Mouse (Mus musculus) ES-E14 (cell line): ENCODE data around the gene Gga1. TPM values are rescaled to one million over a fixed set of nuclear protein-coding genes. Genes with fewer than 3 reads are reported as not detected.

ENCODE experiments used
- DNase-seq: peaks from one replicate; pipeline ENCODE4 v3.0.0-alpha.2; 2013; ENCODE audit warnings: low read depth, low spot score
- H3K27ac ChIP-seq: 2 replicates; pipeline ENCODE4 v1.5.1; 2012; ENCODE audit warnings: low read depth, mild to moderate bottlenecking, low read length, moderate library complexity, mixed read lengths; ENCODE audit not compliant: poor library complexity, insufficient read depth, severe bottlenecking
- H3K36me3 ChIP-seq: 2 replicates; pipeline ENCODE4 v1.6.1; 2012; ENCODE audit warnings: mild to moderate bottlenecking, low read length, moderate library complexity, mixed read lengths; ENCODE audit not compliant: control insufficient read depth, poor library complexity, insufficient read depth, severe bottlenecking
- H3K4me1 ChIP-seq, 2 experiments: fragments of 150-350 bp in 1 of 2; sonication (generic) in 1 of 2; 2 replicates each; pipeline ENCODE4 v1.6.1; 2012; ENCODE audit warnings: low read length in 2 of 2, mild to moderate bottlenecking in 1 of 2, mixed read lengths in 1 of 2; ENCODE audit not compliant: control insufficient read depth in 2 of 2, insufficient read depth in 2 of 2, poor library complexity in 1 of 2
- H3K4me3 ChIP-seq, 2 experiments: fragments of 150-350 bp in 1 of 2; sonication (generic) in 1 of 2; 2 replicates each; pipeline ENCODE4 v1.5.1; 2012; ENCODE audit warnings: low read length in 2 of 2, low read depth in 1 of 2, mild to moderate bottlenecking in 1 of 2, mixed read lengths in 1 of 2; ENCODE audit not compliant: insufficient read depth in 1 of 2, poor library complexity in 1 of 2, severe bottlenecking in 1 of 2
- H3K9ac ChIP-seq: 2 replicates; pipeline ENCODE4 v1.6.1; 2012; ENCODE audit warnings: low read depth, mild to moderate bottlenecking, low read length, mixed read lengths; ENCODE audit not compliant: poor library complexity, insufficient read depth, severe bottlenecking
- H3K9me3 ChIP-seq: fragments of 150-350 bp; sonication (generic); 2 replicates; pipeline ENCODE4 v1.6.1; 2012; ENCODE audit warnings: low read depth, mild to moderate bottlenecking, low read length; ENCODE audit not compliant: control insufficient read depth, insufficient read depth
- CHD2 ChIP-seq: IDR thresholded peaks from 2 replicates; pipeline ENCODE4 v1.6.1; 2014; ENCODE audit warnings: mild to moderate bottlenecking, low read depth, low read length, inconsistent platforms
- HCFC1 ChIP-seq: IDR thresholded peaks from 2 replicates; pipeline ENCODE4 v1.6.1; 2012; ENCODE audit warnings: low read length, inconsistent platforms, borderline replicate concordance; ENCODE audit not compliant: insufficient read depth
- MAFK ChIP-seq: IDR thresholded peaks from 2 replicates; pipeline ENCODE4 v1.6.1; 2014; ENCODE audit warnings: mild to moderate bottlenecking, low read depth, low read length, inconsistent platforms; ENCODE audit not compliant: insufficient read depth
- ZC3H11A ChIP-seq: IDR thresholded peaks from 2 replicates; pipeline ENCODE4 v1.6.1; 2012; ENCODE audit warnings: low read depth, mild to moderate bottlenecking, inconsistent platforms, low read length, borderline replicate concordance
- ZNF384 ChIP-seq: IDR thresholded peaks from 2 replicates; pipeline ENCODE4 v1.6.1; 2012; ENCODE audit warnings: low read depth, low read length, inconsistent platforms
- in situ Hi-C, 2 experiments: fragments of 600-800 bp; cut with MboI; formaldehyde crosslinking; loops; one replicate each; pipeline ENCODE4 v1.15.1; 2025; ENCODE audit warnings: low sequenced_read_pairs in 2 of 2, inconsistent platforms in 1 of 2; ENCODE audit not compliant: unreplicated experiment in 2 of 2
- total RNA-seq: library from RNA; depleted of rRNA; stranded (reverse); fragments of 300-350 nt; gene quantifications from 2 replicates; pipeline ENCODE4 v1.2.3, GENCODE M21; 2012

The Gga1 gene
- total RNA-seq, 1 experiment, result 18.4 TPM

GRCm38 (mm10) chr15:78900585-78901421, 23.8 kb downstream of the Gga1 start:
- H3K4me3 ChIP-seq, result peak overlapping the region; percentile 81 to 82
- no peak for TF ChIP-seq MAFK
- TF ChIP-seq ZNF384, result no peak
- TF ChIP-seq ZC3H11A, result no peak
- no peak for TF ChIP-seq CHD2
- no peak for TF ChIP-seq HCFC1
- H3K36me3 ChIP-seq, result peaks cover 16% of the 10 kb centered on the region
- H3K9ac ChIP-seq, result peak overlapping the region; percentile 6; the same call in 1 of the 2 replicates
- in situ Hi-C loops, result no loop called here
- H3K27ac ChIP-seq, result no peak overlapping the region
- H3K4me1 ChIP-seq, result peaks cover 10 to 32% of the 10 kb centered on the region in 2 experiments; a peak in 3 of 4 replicates
- H3K9me3 ChIP-seq, result no peaks in the 10 kb centered on the region
- no peak for DNase-seq

GRCm38 (mm10) chr15:78901422-78901789, 24.4 kb downstream of the Gga1 start:
- Histone ChIP-seq H3K4me1 (peaks cover 10 to 28% of the 10 kb centered on the region in 2 experiments; a peak in 3 of 4 replicates), H3K4me3 (peak overlapping the region in 1 of 2 experiments; percentile 81; a peak in 1 of 4 replicates), H3K9ac (no peak overlapping the region), H3K27ac (no peak overlapping the region), H3K36me3 (peaks cover 17% of the 10 kb centered on the region), H3K9me3 (no peaks in the 10 kb centered on the region)
- DNase-seq, result no peak
- no peak for TF ChIP-seq CHD2
- no peak for TF ChIP-seq ZNF384
- no peak for TF ChIP-seq ZC3H11A
- TF ChIP-seq MAFK, result no peak
- TF ChIP-seq HCFC1, result no peak
- in situ Hi-C loops, result no loop called here

DNA sequence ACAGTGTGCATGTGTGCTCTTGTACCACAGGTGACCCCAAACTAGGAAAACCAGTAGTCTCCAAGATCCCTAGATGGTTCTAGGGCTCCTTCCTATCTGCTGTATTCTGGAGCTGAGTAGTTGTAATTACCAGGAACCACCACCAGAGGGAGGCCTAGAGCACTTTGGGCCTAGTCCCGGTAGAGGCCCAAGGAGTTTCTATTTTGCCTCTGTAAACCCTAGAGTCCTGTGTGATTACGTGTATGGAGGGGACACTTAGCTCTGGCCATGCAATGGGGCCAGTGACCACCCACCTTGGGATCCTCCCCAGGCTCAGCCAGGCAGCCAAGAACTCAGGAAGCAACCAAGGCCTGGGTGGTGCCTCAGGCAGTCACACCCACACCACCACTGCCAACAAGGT, 26.3 kb downstream of the Gga1 start:
- H3K27ac ChIP-seq, result no peak overlapping the region
- TF ChIP-seq HCFC1 (no peak), MAFK (no peak), ZC3H11A (no peak), ZNF384 (no peak), CHD2 (no peak)
- in situ Hi-C loops, result no loop called here
- H3K9me3 ChIP-seq, result no peaks in the 10 kb centered on the region
- H3K36me3 ChIP-seq, result peaks cover 30% of the 10 kb centered on the region
- H3K4me1 ChIP-seq, result peaks cover 0 to 18% of the 10 kb centered on the region in 2 experiments; a peak in 3 of 4 replicates
- peak; percentile 82 for DNase-seq
- no peak overlapping the region for H3K9ac ChIP-seq
- no peak overlapping the region for H3K4me3 ChIP-seq

GRCm38 (mm10) chr15:78908399-78908798, 31.4 kb downstream of the Gga1 start:
- DNase-seq, result no peak
- Histone ChIP-seq H3K27ac (no peak overlapping the region), H3K9me3 (no peaks in the 10 kb centered on the region), H3K36me3 (peaks cover 39% of the 10 kb centered on the region), H3K4me3 (no peak overlapping the region), H3K4me1 (peaks cover 0 to 8% of the 10 kb centered on the region in 2 experiments; a peak in 2 of 4 replicates), H3K9ac (no peak overlapping the region)
- in situ Hi-C loops, result no loop called here
- TF ChIP-seq CHD2 (no peak), ZC3H11A (no peak), HCFC1 (no peak), ZNF384 (no peak), MAFK (no peak)
